12 mouse cellular contexts compared by ENCODE assay signal in genomic region chr15:64519207-64519628, GRCm38 (mm10).
DNase-seq lines count a peak whose midpoint lies in the region; ATAC-seq lines count a peak whose summit lies in the region.
"Had no signal": no experiment of that assay in that cellular context is flagged by ENCODE, and none has a peak within 500 bp of the region (broad histone marks: within the 10 kb centered on the region; RNA-seq: fewer than 3 reads in every experiment).

No protein-coding gene starts in this region.

- peak; percentile 24 to 28 for DNase-seq in cerebellum, postnatal 14 days
- DNase-seq in cerebellum, postnatal 36 days, result no peak
- DNase-seq in neural tube, embryonic 10.5 days (ENCODE audit: extremely low spot score, low spot score), result no peak
- DNase-seq in lung, adult 18-20 months, result no peak
- DNase-seq: lung, postnatal 14 days; midbrain, embryonic 14.5 days had no signal

- H3K27ac ChIP-seq in neural tube, embryonic 13.5 days (replicated peaks), result no peak overlapping the region
- no peak overlapping the region for H3K27ac ChIP-seq in neural tube, embryonic 15.5 days (replicated peaks)
- no peak overlapping the region for H3K27ac ChIP-seq in liver, embryonic 12.5 days
- H3K27ac ChIP-seq: limb, embryonic 15.5 days had no signal

- ATAC-seq in neural tube, embryonic 13.5 days (ENCODE audit: low read depth), result peak; percentile 56
- ATAC-seq in granulocyte monocyte progenitor cell, adult 5-6 weeks (replicated peaks; ENCODE audit: poor library complexity, severe bottlenecking), result 0 out of 2 replicates have a peak, but pooled peaks have one; percentile 27
- ATAC-seq in neural tube, embryonic 15.5 days (ENCODE audit: low FRiP score), result peak; percentile 79
- ATAC-seq in liver, embryonic 12.5 days, result no peak
- ATAC-seq: Patski had no signal

- H3K9ac ChIP-seq in neural tube, embryonic 13.5 days, result no peak overlapping the region
- H3K9ac ChIP-seq in neural tube, embryonic 15.5 days (replicated peaks), result no peak overlapping the region
- no peak overlapping the region for H3K9ac ChIP-seq in liver, embryonic 12.5 days
- H3K9ac ChIP-seq: limb, embryonic 15.5 days had no signal

- no peaks in the 10 kb centered on the region for H3K9me3 ChIP-seq in neural tube, embryonic 13.5 days
- no peaks in the 10 kb centered on the region for H3K9me3 ChIP-seq in neural tube, embryonic 15.5 days (replicated peaks)
- H3K9me3 ChIP-seq in liver, embryonic 12.5 days (replicated peaks), result no peaks in the 10 kb centered on the region
- H3K9me3 ChIP-seq: limb, embryonic 15.5 days had no signal

- 0 out of 2 replicates have a peak, but pooled peaks cover 4% of the 10 kb centered on the region for H3K4me1 ChIP-seq in neural tube, embryonic 13.5 days (replicated peaks)
- no peaks in the 10 kb centered on the region for H3K4me1 ChIP-seq in neural tube, embryonic 15.5 days
- H3K4me1 ChIP-seq in liver, embryonic 12.5 days, result no peaks in the 10 kb centered on the region
- H3K4me1 ChIP-seq: limb, embryonic 15.5 days had no signal

- WGBS in neural tube, embryonic 13.5 days, result 50% methylated on average over 4 of the region's 4 CpGs
- WGBS in neural tube, embryonic 15.5 days, result 42% methylated on average over 4 of the region's 4 CpGs
- WGBS in liver, embryonic 12.5 days (ENCODE audit: insufficient replicate concordance), result 58% methylated on average over 4 of the region's 4 CpGs

- H3K4me3 ChIP-seq in neural tube, embryonic 13.5 days, result no peak overlapping the region
- H3K4me3 ChIP-seq in neural tube, embryonic 15.5 days (replicated peaks), result no peak overlapping the region
- no peak overlapping the region for H3K4me3 ChIP-seq in liver, embryonic 12.5 days
- H3K4me3 ChIP-seq: limb, embryonic 15.5 days had no signal

- H3K27me3 ChIP-seq in neural tube, embryonic 13.5 days, result no peaks in the 10 kb centered on the region
- no peaks in the 10 kb centered on the region for H3K27me3 ChIP-seq in neural tube, embryonic 15.5 days (replicated peaks)
- H3K27me3 ChIP-seq in liver, embryonic 12.5 days (replicated peaks), result no peaks in the 10 kb centered on the region
- H3K27me3 ChIP-seq: limb, embryonic 15.5 days; Patski had no signal

- H3K36me3 ChIP-seq in neural tube, embryonic 13.5 days, result no peaks in the 10 kb centered on the region
- H3K36me3 ChIP-seq in neural tube, embryonic 15.5 days, result no peaks in the 10 kb centered on the region
- H3K36me3 ChIP-seq in liver, embryonic 12.5 days, result no peaks in the 10 kb centered on the region
- H3K36me3 ChIP-seq: limb, embryonic 15.5 days had no signal

- H3K4me2 ChIP-seq in neural tube, embryonic 13.5 days, result no peak overlapping the region
- H3K4me2 ChIP-seq in neural tube, embryonic 15.5 days, result no peak overlapping the region
- no peak overlapping the region for H3K4me2 ChIP-seq in liver, embryonic 12.5 days
- H3K4me2 ChIP-seq: limb, embryonic 15.5 days had no signal

Comparison
In these comparisons a context has a peak if more than half of its experiments do, and no peak if none do; other contexts are left out.
1. DNase-seq: peak in cerebellum, postnatal 14 days (2 of 2); none in cerebellum, postnatal 36 days (0 of 2), neural tube, embryonic 10.5 days (single experiment) and lung, adult 18-20 months (0 of 2).